Comparison of ENCODE assay signal across 18 mouse cellular contexts in the genomic region with DNA sequence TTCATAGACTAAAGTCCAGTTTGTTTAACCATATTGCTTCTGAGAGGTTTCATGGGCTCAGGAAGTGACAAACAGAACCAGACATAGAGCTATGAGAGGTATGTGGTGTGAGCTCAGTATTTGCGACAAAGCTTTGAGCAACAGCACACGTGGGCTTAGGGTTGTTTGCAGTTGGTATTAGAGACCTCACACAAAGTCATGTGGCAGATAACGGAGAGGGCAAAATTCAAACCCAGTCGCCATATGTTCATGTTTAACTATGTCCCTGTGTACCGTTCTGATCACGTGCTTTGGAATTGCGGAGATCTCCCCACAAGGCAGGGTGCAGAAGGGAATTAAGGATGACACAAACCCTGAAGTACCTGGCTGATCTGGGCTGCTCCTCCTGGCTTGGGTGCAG. TPM values are rescaled to one million over a fixed set of nuclear protein-coding genes. Genes with fewer than 3 reads are reported as not detected.
"Had no signal": no experiment of that assay in that cellular context is flagged by ENCODE, and none has a peak within 500 bp of the region (broad histone marks: within the 10 kb centered on the region; RNA-seq: fewer than 3 reads in every experiment).

No protein-coding gene starts in this region.

- H3K4me1 ChIP-seq: limb, embryonic 12.5 days; lung, embryonic 15.5 days; megakaryocyte, embryonic 14.5 days; midbrain, embryonic 15.5 days had no signal

- H3K4me2 ChIP-seq: limb, embryonic 12.5 days; lung, embryonic 15.5 days; midbrain, embryonic 11.5 days; midbrain, embryonic 15.5 days had no signal

- H3K4me3 ChIP-seq: limb, embryonic 12.5 days; lung, embryonic 15.5 days; megakaryocyte, embryonic 14.5 days; midbrain, embryonic 15.5 days had no signal

- H3K36me3 ChIP-seq: limb, embryonic 12.5 days; lung, embryonic 15.5 days; midbrain, embryonic 15.5 days had no signal

- ATAC-seq: hindbrain, postnatal 0 days; midbrain, embryonic 15.5 days had no signal

- H3K9ac ChIP-seq: limb, embryonic 12.5 days; lung, embryonic 15.5 days; midbrain, embryonic 15.5 days had no signal

- DNase-seq: kidney, adult 11 months; kidney, adult 9 months; kidney, postnatal 36 days; lung, postnatal 14 days; right cerebral cortex, postnatal 14 days; thymus, postnatal 4 days had no signal

- H3K27ac ChIP-seq: hindbrain, postnatal 0 days; kidney, postnatal 0 days; limb, embryonic 12.5 days; lung, embryonic 15.5 days; macrophage; midbrain, embryonic 15.5 days had no signal

- H3K27me3 ChIP-seq: limb, embryonic 12.5 days; lung, embryonic 15.5 days; midbrain, embryonic 15.5 days had no signal

- H3K9me3 ChIP-seq: limb, embryonic 12.5 days; lung, embryonic 15.5 days; megakaryocyte, embryonic 14.5 days; midbrain, embryonic 15.5 days had no signal

RNA-seq across cellular contexts. Expression of gene Afp, which starts 2.2 kb away (rescaled TPM):
- total RNA-seq: layer of hippocampus, adult 18-20 months; layer of hippocampus, postnatal 10 days; left cerebral cortex, postnatal 36 days had no signal
- polyA plus RNA-seq: midbrain, embryonic 11.5 days had no signal

RNA-seq across cellular contexts. Expression of gene Alb, which starts 27.6 kb away (rescaled TPM):
- total RNA-seq: layer of hippocampus, adult 18-20 months; layer of hippocampus, postnatal 10 days; left cerebral cortex, postnatal 36 days had no signal
- polyA plus RNA-seq: hindbrain, postnatal 0 days; macrophage; midbrain, embryonic 11.5 days had no signal

RNA-seq across cellular contexts. Expression of gene Afm, which starts 30.4 kb away (rescaled TPM):
- total RNA-seq: hindbrain, postnatal 0 days; layer of hippocampus, adult 18-20 months; layer of hippocampus, postnatal 10 days; left cerebral cortex, postnatal 36 days had no signal
- polyA plus RNA-seq: hindbrain, postnatal 0 days; limb, embryonic 12.5 days; macrophage; midbrain, embryonic 11.5 days; midbrain, embryonic 15.5 days; neural tube, embryonic 14.5 days had no signal
